Mouse (Mus musculus) hindbrain, postnatal 0 days (tissue): Measurements from ENCODE around the gene Wwox. TPM values are rescaled to one million over a fixed set of nuclear protein-coding genes. Genes with fewer than 3 reads are reported as not detected.

Experiments
- ATAC-seq: fragments of 200-750 bp; cut with Nextera tagmentation; 2 replicates; pipeline ENCODE4 v1.8.0; 2017; ENCODE audit warnings: mild to moderate bottlenecking, moderate TSS enrichment, moderate library complexity
- DNase-seq: peaks from one replicate; pipeline ENCODE4 v3.0.0-alpha.2; 2015; ENCODE audit warnings: low spot score
- H3K27ac ChIP-seq: fragments of 300-500 bp; sonication (generic); 2 replicates; pipeline ENCODE4 v1.5.1; 2014; ENCODE audit warnings: mild to moderate bottlenecking
- H3K27me3 ChIP-seq: fragments of 300-500 bp; sonication (generic); 2 replicates; pipeline ENCODE4 v1.6.1; 2014; ENCODE audit warnings: low read length, mixed read lengths; ENCODE audit not compliant: insufficient read depth
- H3K36me3 ChIP-seq: fragments of 300-500 bp; sonication (generic); 2 replicates; pipeline ENCODE4 v1.6.1; 2014; ENCODE audit warnings: low read length, mixed read lengths; ENCODE audit not compliant: insufficient read depth
- H3K4me1 ChIP-seq: fragments of 300-500 bp; sonication (generic); 2 replicates; pipeline ENCODE4 v1.6.1; 2014; ENCODE audit warnings: antibody characterized with exemption, low read length, mixed read lengths; ENCODE audit not compliant: insufficient read depth
- H3K4me2 ChIP-seq: fragments of 300-500 bp; sonication (generic); 2 replicates; pipeline ENCODE4 v1.6.1; 2014; ENCODE audit warnings: low read depth, mild to moderate bottlenecking, low read length, moderate library complexity, mixed read lengths
- H3K4me3 ChIP-seq: fragments of 300-500 bp; sonication (generic); 2 replicates; pipeline ENCODE4 v1.5.1; 2014; ENCODE audit warnings: low read length
- H3K9ac ChIP-seq: fragments of 300-500 bp; sonication (generic); replicated peaks from 2 replicates; pipeline ENCODE4 v1.6.1; 2014; ENCODE audit warnings: mild to moderate bottlenecking, low read length, moderate library complexity, mixed read lengths
- H3K9me3 ChIP-seq: fragments of 300-500 bp; sonication (generic); 2 replicates; pipeline ENCODE4 v1.6.1; 2016; ENCODE audit warnings: low read length, mixed read lengths
- CTCF ChIP-seq: IDR thresholded peaks from 2 replicates; pipeline ENCODE4 v1.5.1; 2016; ENCODE audit warnings: antibody characterized with exemption, control low read depth, low read depth
- WGBS: fragments of 180-500 bp; shearing (Covaris S2); extraction: QIAGEN DNeasy Blood & Tissue Kit; methylation state at CpG from one replicate; pipeline ENCODE4 v1.1.7; 2014; 5-methylcytosine and 5-hydroxymethylcytosine counted together
- polyA plus RNA-seq: library from polyadenylated mRNA; unstranded; fragments of >200 nt; fragmentation: Nextera tagmentation; extraction: Ambion mirVana; gene quantifications from 2 replicates; pipeline ENCODE4 v1.2.1, GENCODE M21; 2015
- total RNA-seq: library from RNA; depleted of rRNA; stranded (reverse); fragments of >200 nt; gene quantifications from 2 replicates; pipeline ENCODE4 v1.2.3, GENCODE M21; 2014

Wwox gene
- total and polyA plus RNA-seq, 2 experiments from 2014 or later = 17.1 to 19.8 TPM

- DNase-seq (no peak), ATAC-seq (no peak)
- 76% methylated on average over 8 of the region's 8 CpGs for WGBS
- Histone ChIP-seq H3K4me2 (no peak within 1 kb of the TSS), H3K9me3 (no peaks in the 10 kb centered on the region), H3K4me3 (no peak within 1 kb of the TSS), H3K4me1 (no peaks in the 10 kb centered on the region), H3K27ac (no peak within 1 kb of the TSS), H3K9ac (no peak within 1 kb of the TSS), H3K36me3 (no peaks in the 10 kb centered on the region), H3K27me3 (no peaks in the 10 kb centered on the region)
- TF ChIP-seq CTCF = no peak
Observed at GRCm38 (mm10) chr8:114417786-114418185, 21.7 kb upstream of the Wwox start, which contains the start of gene Clec3a. Clec3a (plus strand) TSS chr8:114418086.

- Histone ChIP-seq H3K9me3 (no peaks in the 10 kb centered on the region), H3K27me3 (no peaks in the 10 kb centered on the region), H3K4me2 (no peak overlapping the region), H3K4me3 (no peak overlapping the region), H3K4me1 (no peaks in the 10 kb centered on the region), H3K27ac (no peak overlapping the region), H3K9ac (no peak overlapping the region), H3K36me3 (no peaks in the 10 kb centered on the region)
- ATAC-seq (no peak), DNase-seq (no peak)
- WGBS = 80% methylated on average over 5 of the region's 5 CpGs
- TF ChIP-seq CTCF = no peak
Observed at GRCm38 (mm10) chr8:114418486-114418885, 21.0 kb upstream of the Wwox start.

- 79% methylated on average over 6 of the region's 6 CpGs for WGBS
- ATAC-seq (no peak), DNase-seq (no peak)
- Histone ChIP-seq H3K4me2 (no peak overlapping the region), H3K9ac (no peak overlapping the region), H3K9me3 (no peaks in the 10 kb centered on the region), H3K4me3 (no peak overlapping the region), H3K27me3 (no peaks in the 10 kb centered on the region), H3K36me3 (no peaks in the 10 kb centered on the region), H3K4me1 (no peaks in the 10 kb centered on the region), H3K27ac (no peak overlapping the region)
- no peak for TF ChIP-seq CTCF
Observed at GRCm38 (mm10) chr8:114418904-114419303, 20.6 kb upstream of the Wwox start.

GRCm38 (mm10) chr8:114421544-114421943, 17.9 kb upstream of the Wwox start:
- Histone ChIP-seq H3K4me3 (no peak overlapping the region), H3K27me3 (no peaks in the 10 kb centered on the region), H3K27ac (no peak overlapping the region), H3K9me3 (no peaks in the 10 kb centered on the region), H3K36me3 (no peaks in the 10 kb centered on the region), H3K4me1 (no peaks in the 10 kb centered on the region), H3K4me2 (no peak overlapping the region), H3K9ac (no peak overlapping the region)
- DNase-seq (no peak), ATAC-seq (no peak)
- WGBS = 81% methylated on average over 4 of the region's 4 CpGs
- no peak for TF ChIP-seq CTCF

- DNase-seq = peak; percentile 80
- TF ChIP-seq CTCF = peak; percentile 91
- Histone ChIP-seq H3K27ac (no peak overlapping the region), H3K9me3 (no peaks in the 10 kb centered on the region), H3K9ac (no peak overlapping the region), H3K4me1 (peaks cover 5% of the 10 kb centered on the region; the same call in 1 of the 2 replicates), H3K4me2 (no peak overlapping the region), H3K27me3 (no peaks in the 10 kb centered on the region), H3K4me3 (no peak overlapping the region), H3K36me3 (no peaks in the 10 kb centered on the region)
- ATAC-seq = no peak
- 12% methylated on average over 6 of the region's 6 CpGs for WGBS
Observed at GRCm38 (mm10) chr8:114438236-114438635, 1.2 kb upstream of the Wwox start.

- Histone ChIP-seq H3K4me2 (peak overlapping the region; percentile 90), H3K9me3 (no peaks in the 10 kb centered on the region), H3K4me3 (peak overlapping the region; percentile 66), H3K9ac (peak overlapping the region; percentile 42; the same call in 1 of the 2 replicates), H3K27me3 (no peaks in the 10 kb centered on the region), H3K36me3 (no peaks in the 10 kb centered on the region), H3K27ac (no peak overlapping the region), H3K4me1 (peaks cover 5% of the 10 kb centered on the region; the same call in 1 of the 2 replicates)
- DNase-seq = no peak
- TF ChIP-seq CTCF = no peak
- ATAC-seq = no peak
- WGBS = 14% methylated on average over 5 of the region's 5 CpGs
Observed at GRCm38 (mm10) chr8:114440205-114440589, 742 bp downstream of the Wwox start.

- peaks cover 5% of the 10 kb centered on the region; the same call in 1 of the 2 replicates for H3K4me1 ChIP-seq
- no peaks in the 10 kb centered on the region for H3K27me3 ChIP-seq
- 88% methylated on average over 4 of the region's 4 CpGs for WGBS
- TF ChIP-seq CTCF = peak; percentile 67
- no peak overlapping the region for H3K4me2 ChIP-seq
- H3K27ac ChIP-seq = no peak overlapping the region
- DNase-seq = peak; percentile 43
- H3K36me3 ChIP-seq = no peaks in the 10 kb centered on the region
- H3K9me3 ChIP-seq = no peaks in the 10 kb centered on the region
- ATAC-seq = no peak
- no peak overlapping the region for H3K4me3 ChIP-seq
- H3K9ac ChIP-seq = no peak overlapping the region
Observed at GRCm38 (mm10) chr8:114441616-114442015, 2.2 kb downstream of the Wwox start.
